ENCODE assay signal across 9 mouse cellular contexts in the genomic region with DNA sequence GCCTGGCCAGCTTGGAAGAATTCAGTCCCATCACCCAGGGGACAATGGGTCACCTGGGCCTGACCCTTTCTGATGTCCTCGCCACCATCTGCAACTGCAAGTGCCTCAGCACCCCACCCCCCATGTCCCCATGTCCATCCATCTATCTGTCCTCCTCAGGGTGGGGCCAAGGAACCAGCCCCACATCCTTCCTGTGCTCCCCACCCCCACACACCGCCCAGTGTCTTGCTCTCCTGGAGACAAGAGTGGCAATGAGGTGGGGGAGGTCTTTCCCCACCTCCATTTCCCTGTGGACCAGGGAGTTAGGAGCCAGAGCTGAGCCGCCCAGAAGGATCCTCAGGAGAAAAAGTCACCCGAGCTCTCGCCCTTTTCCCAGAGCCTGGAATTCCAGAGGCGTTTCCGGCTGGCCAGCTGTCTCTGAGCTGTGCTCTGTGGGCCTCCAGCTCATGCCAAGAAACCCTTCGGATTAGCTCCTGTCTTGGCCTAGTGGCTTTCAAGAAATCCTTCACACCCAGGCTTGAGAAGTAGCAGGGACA. TPM values are rescaled to one million over a fixed set of nuclear protein-coding genes. Genes with fewer than 3 reads are reported as not detected.
DNase-seq lines count a peak whose midpoint lies in the region; ATAC-seq and TF ChIP-seq lines count a peak whose summit lies in the region.
"Had no signal": no experiment of that assay in that cellular context is flagged by ENCODE, and none has a peak within 500 bp of the region (broad histone marks: within the 10 kb centered on the region; RNA-seq: fewer than 3 reads in every experiment).

No protein-coding gene starts in this region.

- H3K36me3 ChIP-seq in hindbrain, postnatal 0 days (ENCODE audit: insufficient read depth, low read length) = no peaks in the 10 kb centered on the region
- no peaks in the 10 kb centered on the region for H3K36me3 ChIP-seq in liver, embryonic 14.5 days (replicated peaks; ENCODE audit: control insufficient read depth, insufficient read depth, low read depth)
- H3K36me3 ChIP-seq in small intestine, adult 2 months (ENCODE audit: control insufficient read depth, insufficient read depth, low read length) = no peaks in the 10 kb centered on the region
- H3K36me3 ChIP-seq: neural tube, embryonic 12.5 days had no signal

- TF ChIP-seq CTCF in gastrocnemius, adult 2 months (IDR thresholded peaks at IDR 0.05) = no peak
- TF ChIP-seq CTCF in hindbrain, postnatal 0 days (IDR thresholded peaks at IDR 0.05; ENCODE audit: low read depth) = no peak
- TF ChIP-seq CTCF in liver, embryonic 14.5 days (IDR thresholded peaks at IDR 0.05; ENCODE audit: low read depth) = no peak
- TF ChIP-seq CTCF in small intestine, adult 2 months (IDR thresholded peaks at IDR 0.05; ENCODE audit: extremely low read depth, insufficient read length, insufficient replicate concordance, low read depth, low read length) = no peak

- TF ChIP-seq EP300 in liver, embryonic 14.5 days (IDR thresholded peaks at IDR 0.05; ENCODE audit: low read depth) = no peak

- H3K9ac ChIP-seq in hindbrain, postnatal 0 days (replicated peaks; ENCODE audit: low read length) = no peak overlapping the region
- H3K9ac ChIP-seq in liver, embryonic 14.5 days (replicated peaks) = no peak overlapping the region

- TF ChIP-seq POLR2A in small intestine, adult 2 months (IDR thresholded peaks at IDR 0.05; ENCODE audit: low read depth, low read length) = no peak

- peak overlapping the region; percentile 86 for H3K27ac ChIP-seq in gastrocnemius, adult 2 months
- H3K27ac ChIP-seq in hindbrain, postnatal 0 days = peak overlapping the region; percentile 70
- no peak overlapping the region for H3K27ac ChIP-seq in liver, embryonic 14.5 days
- H3K27ac ChIP-seq in small intestine, adult 2 months (ENCODE audit: insufficient read depth, low read depth, low read length) = peak overlapping the region; percentile 68

- H3K4me3 ChIP-seq in gastrocnemius, adult 2 months = peak overlapping the region; percentile 19; the same call in 1 of the 2 replicates
- H3K4me3 ChIP-seq in hindbrain, postnatal 0 days (ENCODE audit: low read length) = no peak overlapping the region
- H3K4me3 ChIP-seq in liver, embryonic 14.5 days (ENCODE audit: insufficient read depth in 1 of 2, low read depth in 2 of 2, low read length in 2 of 2) = no peak overlapping the region
- no peak overlapping the region for H3K4me3 ChIP-seq in small intestine, adult 2 months (ENCODE audit: low read depth, low read length)
- H3K4me3 ChIP-seq: neural tube, embryonic 12.5 days had no signal

- H3K4me1 ChIP-seq in hindbrain, postnatal 0 days (ENCODE audit: insufficient read depth, low read length) = peaks cover 30% of the 10 kb centered on the region
- H3K4me1 ChIP-seq in liver, embryonic 14.5 days (replicated peaks; ENCODE audit: control insufficient read depth in 2 of 2, insufficient read depth in 2 of 2, low read length in 1 of 2) = peaks cover 12 to 20% of the 10 kb centered on the region in 2 experiments
- H3K4me1 ChIP-seq in small intestine, adult 2 months (ENCODE audit: control insufficient read depth, insufficient read depth, insufficient read length, low read length) = peaks cover 16% of the 10 kb centered on the region

- peak; percentile 76 to 78 for DNase-seq in adrenal gland, adult (ENCODE audit: inconsistent age in 2 of 2, low spot score in 1 of 2)
- DNase-seq in adrenal gland, adult 8-10 months = no peak
- DNase-seq in gastrocnemius, adult 2 months = peak; percentile 71
- DNase-seq in hindbrain, postnatal 0 days (ENCODE audit: low spot score) = peak; percentile 55
- DNase-seq in liver, embryonic 14.5 days (ENCODE audit: low read depth in 3 of 3, low spot score in 3 of 3) = no peak
- DNase-seq in cerebellum, postnatal 25 days = no peak
- no peak for DNase-seq in spleen, adult 18-20 months

- no peaks in the 10 kb centered on the region for H3K27me3 ChIP-seq in hindbrain, postnatal 0 days (ENCODE audit: insufficient read depth, low read length)
- peaks cover 4% of the 10 kb centered on the region for H3K27me3 ChIP-seq in liver, embryonic 14.5 days (ENCODE audit: control insufficient read depth, insufficient read depth, low read length)
- no peaks in the 10 kb centered on the region for H3K27me3 ChIP-seq in small intestine, adult 2 months (ENCODE audit: control insufficient read depth, insufficient read depth, low read length)
- H3K27me3 ChIP-seq: neural tube, embryonic 12.5 days had no signal

- no peak for ATAC-seq in hindbrain, postnatal 0 days
- ATAC-seq in liver, embryonic 14.5 days (ENCODE audit: insufficient read depth) = 0 out of 2 replicates have a peak, but pooled peaks have one; percentile 3

- intact Hi-C loops in gastrocnemius, adult 2 months (cut with DNase I) = no loop called here

- H3K4me2 ChIP-seq in hindbrain, postnatal 0 days (ENCODE audit: low read depth, low read length) = no peak overlapping the region
- H3K4me2 ChIP-seq in liver, embryonic 14.5 days (ENCODE audit: low read depth) = no peak overlapping the region
- H3K4me2 ChIP-seq: neural tube, embryonic 12.5 days had no signal

- no peaks in the 10 kb centered on the region for H3K9me3 ChIP-seq in hindbrain, postnatal 0 days (ENCODE audit: low read length)
- H3K9me3 ChIP-seq in liver, embryonic 14.5 days (ENCODE audit: control insufficient read depth, low read length) = no peaks in the 10 kb centered on the region
- H3K9me3 ChIP-seq: neural tube, embryonic 12.5 days had no signal

- WGBS in hindbrain, postnatal 0 days = 26% methylated on average over 8 of the region's 8 CpGs
- WGBS in liver, embryonic 14.5 days (ENCODE audit: insufficient replicate concordance) = 45% methylated on average over 8 of the region's 8 CpGs
- 79% methylated on average over 8 of the region's 8 CpGs for WGBS in small intestine, adult 2 months

RNA-seq across cellular contexts. Expression of gene Cdc42ep1, which starts 6.3 kb away (rescaled TPM):
- 10 to 100 TPM; 41.2 to 85.0 (median 65.8) TPM for total RNA-seq in adrenal gland, adult 8-10 months (2022)
- total RNA-seq in gastrocnemius, adult 2 months (2021) = 1 to 10 TPM; 8.5 to 10.0 TPM
- total RNA-seq in hindbrain, postnatal 0 days (2014; rRNA removed) = 20.6 and 22.5 TPM in 2 replicates
- polyA plus RNA-seq in hindbrain, postnatal 0 days (2015; fragmentation: Nextera tagmentation; extraction: Ambion mirVana) = 18.1 TPM in 2 replicates
- 8.1 and 10.1 TPM in 2 replicates for polyA plus RNA-seq in liver, embryonic 14.5 days (2012; rRNA removed)
- 7.8 and 8.6 TPM in 2 replicates for polyA plus RNA-seq in liver, embryonic 14.5 days (2014; fragmentation: Nextera tagmentation; extraction: Ambion mirVana)
- polyA plus RNA-seq in small intestine, adult 2 months (2012; rRNA removed) = 18.9 and 26.0 TPM in 2 replicates

RNA-seq across cellular contexts. Expression of gene Lgals2, which starts 19.2 kb away (rescaled TPM):
- not detected for total RNA-seq in adrenal gland, adult 8-10 months (2022)
- total RNA-seq in gastrocnemius, adult 2 months (2021) = not detected
- not detected in 2 replicates for total RNA-seq in hindbrain, postnatal 0 days (2014; rRNA removed)
- not detected in 2 replicates for polyA plus RNA-seq in hindbrain, postnatal 0 days (2015; fragmentation: Nextera tagmentation; extraction: Ambion mirVana)
- polyA plus RNA-seq in liver, embryonic 14.5 days (2012; rRNA removed) = 8.7 and 9.8 TPM in 2 replicates
- polyA plus RNA-seq in liver, embryonic 14.5 days (2014; fragmentation: Nextera tagmentation; extraction: Ambion mirVana) = 14.0 and 15.0 TPM in 2 replicates
- polyA plus RNA-seq in small intestine, adult 2 months (2012; rRNA removed) = 637 and 2,134 TPM in 2 replicates
- polyA plus RNA-seq: neural tube, embryonic 12.5 days had no signal

RNA-seq across cellular contexts. Expression of gene Card10, which starts 33.3 kb away (rescaled TPM):
- total RNA-seq in adrenal gland, adult 8-10 months (2022) = 10 to 100 TPM in 1 of 4 experiments, 1 to 10 TPM in 3; 6.6 to 10.0 (median 8.1) TPM
- total RNA-seq in gastrocnemius, adult 2 months (2021) = 1 to 10 TPM; 6.1 to 6.8 TPM
- 0.94 and 1.4 TPM in 2 replicates for total RNA-seq in hindbrain, postnatal 0 days (2014; rRNA removed)
- 2.3 and 2.6 TPM in 2 replicates for polyA plus RNA-seq in hindbrain, postnatal 0 days (2015; fragmentation: Nextera tagmentation; extraction: Ambion mirVana)
- polyA plus RNA-seq in liver, embryonic 14.5 days (2012; rRNA removed) = 2.2 and 2.5 TPM in 2 replicates
- polyA plus RNA-seq in liver, embryonic 14.5 days (2014; fragmentation: Nextera tagmentation; extraction: Ambion mirVana) = 1.1 and 1.3 TPM in 2 replicates
- polyA plus RNA-seq in small intestine, adult 2 months (2012; rRNA removed) = 15.8 and 28.3 TPM in 2 replicates

RNA-seq across cellular contexts. Expression of gene Gga1, which starts 40.8 kb away (rescaled TPM):
- 10 to 100 TPM; 57.9 to 79.2 (median 66.5) TPM for total RNA-seq in adrenal gland, adult 8-10 months (2022)
- total RNA-seq in gastrocnemius, adult 2 months (2021) = 10 to 100 TPM; 43.1 to 45.7 TPM
- total RNA-seq in hindbrain, postnatal 0 days (2014; rRNA removed) = 40.0 and 47.1 TPM in 2 replicates
- polyA plus RNA-seq in hindbrain, postnatal 0 days (2015; fragmentation: Nextera tagmentation; extraction: Ambion mirVana) = 40.1 and 41.2 TPM in 2 replicates
- 16.6 and 19.1 TPM in 2 replicates for polyA plus RNA-seq in liver, embryonic 14.5 days (2012; rRNA removed)
- 13.6 and 15.6 TPM in 2 replicates for polyA plus RNA-seq in liver, embryonic 14.5 days (2014; fragmentation: Nextera tagmentation; extraction: Ambion mirVana)
- polyA plus RNA-seq in small intestine, adult 2 months (2012; rRNA removed) = 62.5 and 105 TPM in 2 replicates

Comparison
In these comparisons a context has a peak if more than half of its experiments do, and no peak if none do; other contexts are left out.
1. DNase-seq: peak in adrenal gland, adult (2 of 2), gastrocnemius, adult 2 months (single experiment) and hindbrain, postnatal 0 days (single experiment); none in adrenal gland, adult 8-10 months (single experiment), liver, embryonic 14.5 days (0 of 3), cerebellum, postnatal 25 days (0 of 2) and spleen, adult 18-20 months (0 of 2).